ENCODE assay signal across 19 mouse cellular contexts in genomic region chr6:115524449-115524990, GRCm38 (mm10). TPM values are rescaled to one million over a fixed set of nuclear protein-coding genes. Genes with fewer than 3 reads are reported as not detected.
DNase-seq lines count a peak whose midpoint lies in the region; ATAC-seq lines count a peak whose summit lies in the region.
"Had no signal": no experiment of that assay in that cellular context is flagged by ENCODE, and none has a peak within 500 bp of the region (broad histone marks: within the 10 kb centered on the region; RNA-seq: fewer than 3 reads in every experiment).

No protein-coding gene starts in this region.

- no peaks in the 10 kb centered on the region for H3K9me3 ChIP-seq in limb, embryonic 12.5 days
- no peaks in the 10 kb centered on the region for H3K9me3 ChIP-seq in limb, embryonic 10.5 days (replicated peaks)
- no peaks in the 10 kb centered on the region for H3K9me3 ChIP-seq in heart, embryonic 11.5 days (replicated peaks; ENCODE audit: control insufficient read depth, low read length)
- H3K9me3 ChIP-seq: forebrain, embryonic 15.5 days; heart, embryonic 15.5 days; hindbrain, embryonic 10.5 days; midbrain, embryonic 13.5 days; neural tube, embryonic 15.5 days had no signal

- H3K36me3 ChIP-seq in limb, embryonic 12.5 days, result no peaks in the 10 kb centered on the region
- no peaks in the 10 kb centered on the region for H3K36me3 ChIP-seq in limb, embryonic 10.5 days
- H3K36me3 ChIP-seq in heart, embryonic 11.5 days (ENCODE audit: control insufficient read depth, insufficient read depth, low read length), result no peaks in the 10 kb centered on the region
- H3K36me3 ChIP-seq: forebrain, embryonic 15.5 days; heart, embryonic 15.5 days; hindbrain, embryonic 10.5 days; midbrain, embryonic 13.5 days; neural tube, embryonic 15.5 days had no signal

- no peaks in the 10 kb centered on the region for H3K27me3 ChIP-seq in limb, embryonic 12.5 days
- no peaks in the 10 kb centered on the region for H3K27me3 ChIP-seq in limb, embryonic 10.5 days (ENCODE audit: low read depth, poor library complexity, severe bottlenecking)
- no peaks in the 10 kb centered on the region; the same call in 1 of the 2 replicates for H3K27me3 ChIP-seq in heart, embryonic 11.5 days (ENCODE audit: control insufficient read depth, insufficient read depth, low read length)
- H3K27me3 ChIP-seq: CH12.LX; forebrain, embryonic 15.5 days; midbrain, embryonic 13.5 days; neural tube, embryonic 15.5 days had no signal

- H3K9ac ChIP-seq in limb, embryonic 12.5 days (replicated peaks), result no peak overlapping the region
- no peak overlapping the region for H3K9ac ChIP-seq in heart, embryonic 11.5 days (ENCODE audit: low read depth, low read length)
- H3K9ac ChIP-seq: forebrain, embryonic 15.5 days; heart, embryonic 15.5 days; midbrain, embryonic 13.5 days; neural tube, embryonic 15.5 days had no signal

- no peak for DNase-seq in limb, embryonic 10.5 days (ENCODE audit: low spot score)
- peak; percentile 29 for DNase-seq in CD4-positive helper T cell, adult 2 months (ENCODE audit: low read depth, low spot score)
- peak; percentile 41 to 78 for DNase-seq in lung, postnatal 4 days
- DNase-seq in left cerebral cortex, postnatal 10 days (ENCODE audit: extremely low spot score in 1 of 2, low spot score in 2 of 2), result no peak
- DNase-seq: adrenal gland, adult 8-10 months; cerebellum, adult 11 months; cerebellum, postnatal 14 days had no signal

- no peaks in the 10 kb centered on the region for H3K4me1 ChIP-seq in limb, embryonic 12.5 days (replicated peaks)
- peaks cover 14% of the 10 kb centered on the region for H3K4me1 ChIP-seq in limb, embryonic 10.5 days
- 0 out of 2 replicates have a peak, but pooled peaks cover 2% of the 10 kb centered on the region for H3K4me1 ChIP-seq in heart, embryonic 11.5 days (ENCODE audit: control insufficient read depth, insufficient read depth, low read length)
- H3K4me1 ChIP-seq: forebrain, embryonic 15.5 days; midbrain, embryonic 13.5 days; neural tube, embryonic 15.5 days had no signal

- no peak overlapping the region for H3K4me3 ChIP-seq in limb, embryonic 12.5 days (replicated peaks)
- H3K4me3 ChIP-seq in limb, embryonic 10.5 days, result no peak overlapping the region
- H3K4me3 ChIP-seq in heart, embryonic 11.5 days (ENCODE audit: low read depth, low read length), result no peak overlapping the region
- H3K4me3 ChIP-seq: erythroblast, embryonic 14.5 days; forebrain, embryonic 15.5 days; heart, embryonic 15.5 days; hindbrain, embryonic 10.5 days; midbrain, embryonic 13.5 days; myocyte; neural tube, embryonic 15.5 days had no signal

- 73% methylated on average over 9 of the region's 9 CpGs for WGBS in limb, embryonic 12.5 days
- WGBS in limb, embryonic 10.5 days, result 77% methylated on average over 9 of the region's 9 CpGs
- 63% methylated on average over 9 of the region's 9 CpGs for WGBS in heart, embryonic 11.5 days (ENCODE audit: insufficient replicate concordance)

- intact Hi-C loops in left cerebral cortex, postnatal 10 days (cut with DNase I), result no loop called here

- H3K4me2 ChIP-seq in limb, embryonic 12.5 days, result no peak overlapping the region
- H3K4me2 ChIP-seq in heart, embryonic 11.5 days, result no peak overlapping the region
- H3K4me2 ChIP-seq: forebrain, embryonic 15.5 days; heart, embryonic 15.5 days; liver, embryonic 11.5 days; midbrain, embryonic 13.5 days; neural tube, embryonic 15.5 days had no signal

- ATAC-seq in limb, embryonic 12.5 days (ENCODE audit: insufficient number of reproducible peaks, insufficient read depth, low FRiP score, low TSS enrichment, low read depth), result peak; percentile 37; the same call in 1 of the 2 replicates
- peak; percentile 69 for ATAC-seq in activated CD4-positive, CD25-positive, alpha-beta regulatory T cell, adult 4 months
- ATAC-seq in heart, embryonic 11.5 days (replicated peaks; ENCODE audit: insufficient number of reproducible peaks, low FRiP score, low TSS enrichment), result no peak
- ATAC-seq: forebrain, embryonic 15.5 days; midbrain, embryonic 13.5 days had no signal

- no peak overlapping the region for H3K27ac ChIP-seq in limb, embryonic 12.5 days
- no peak overlapping the region for H3K27ac ChIP-seq in limb, embryonic 10.5 days
- H3K27ac ChIP-seq in heart, embryonic 11.5 days (ENCODE audit: low read depth, low read length), result no peak overlapping the region
- H3K27ac ChIP-seq: forebrain, embryonic 15.5 days; heart, embryonic 15.5 days; hindbrain, embryonic 10.5 days; midbrain, embryonic 13.5 days; neural tube, embryonic 15.5 days had no signal

RNA-seq across cellular contexts. Expression of gene Tsen2, which starts 19.9 kb away (rescaled TPM):
- polyA plus RNA-seq in limb, embryonic 12.5 days (2016; fragmentation: Nextera tagmentation; extraction: Ambion mirVana), result 27.6 and 30.2 TPM in 2 replicates
- 34.5 and 39.7 TPM in 2 replicates for polyA plus RNA-seq in limb, embryonic 10.5 days (2016; fragmentation: Nextera tagmentation; extraction: Ambion mirVana)
- 10 to 100 TPM in 1 of 2 experiments, 1 to 10 TPM in 1; 9.8 to 12.4 TPM for polyA plus RNA-seq in activated CD4-positive, CD25-positive, alpha-beta regulatory T cell, adult 4 months (2017; shearing (Covaris generic))
- total RNA-seq in left cerebral cortex, postnatal 10 days (2021), result 10 to 100 TPM; 27.7 to 28.1 TPM
- 19.4 and 19.9 TPM in 2 replicates for polyA plus RNA-seq in heart, embryonic 11.5 days (2014; fragmentation: Nextera tagmentation; extraction: Ambion mirVana)

Comparison
In these comparisons a context has a peak if more than half of its experiments do, and no peak if none do; other contexts are left out.
1. DNase-seq: peak in CD4-positive helper T cell, adult 2 months (single experiment) and lung, postnatal 4 days (2 of 2); none in limb, embryonic 10.5 days (single experiment) and left cerebral cortex, postnatal 10 days (0 of 2).